Mouse (Mus musculus) megakaryocyte progenitor cell, adult 5-6 weeks (primary cell): ENCODE measurements around the gene Lzts2. TPM values are rescaled to one million over a fixed set of nuclear protein-coding genes. Genes with fewer than 3 reads are reported as not detected.
"Not testable (repeated sequence)": the region's sequence is repeated elsewhere in the genome, so short reads cannot be mapped to it uniquely, and the experiment has no call there.

Experiments used
- ATAC-seq: replicated peaks from 2 replicates; pipeline ENCODE4 v1.8.0; 2016; ENCODE audit warnings: mild to moderate bottlenecking, moderate TSS enrichment, inconsistent platforms; ENCODE audit not compliant: poor library complexity
- total RNA-seq, 2 experiments: library from RNA; stranded (forward) in 1 of 2; stranded (reverse) in 1 of 2; fragments of 157-497, 149-512 nt in 1 of 2; fragments of 200-1000 nt in 1 of 2; gene quantifications; 2 replicates each; pipeline versions ENCODE4 v1.2.3 to v1.2.4; 2015 to 2017

The Lzts2 gene
- total RNA-seq, 2 experiments from 2014 or later: 5.1 to 7.7 TPM

- no peak for ATAC-seq
Observed at GRCm38 (mm10) chr19:45024775-45025174, 10.6 kb downstream of the Lzts2 start.

- ATAC-seq: no peak
Observed at GRCm38 (mm10) chr19:45025937-45026568, 11.8 kb downstream of the Lzts2 start.

GRCm38 (mm10) chr19:45026958-45027670 is 12.9 kb downstream of the Lzts2 start:
- ATAC-seq: no peak

GRCm38 (mm10) chr19:45027848-45028247 is 13.6 kb downstream of the Lzts2 start:
- no peak for ATAC-seq

- no peak for ATAC-seq
Observed at GRCm38 (mm10) chr19:45028746-45029145, 14.5 kb downstream of the Lzts2 start.

- ATAC-seq: no peak
Observed at GRCm38 (mm10) chr19:45029571-45029970, 15.4 kb downstream of the Lzts2 start.

- ATAC-seq: peak; percentile 49
Observed at GRCm38 (mm10) chr19:45030111-45030510, 15.9 kb downstream of the Lzts2 start.

- peak; percentile 77 for ATAC-seq
Observed at GRCm38 (mm10) chr19:45030746-45031693, 16.8 kb downstream of the Lzts2 start.

GRCm38 (mm10) chr19:45031780-45032179 is 17.6 kb downstream of the Lzts2 start:
- ATAC-seq: peak; percentile 82

- peak; percentile 33; the same call in 1 of the 2 replicates for ATAC-seq
Observed at GRCm38 (mm10) chr19:45032570-45033332, 18.5 kb downstream of the Lzts2 start.

GRCm38 (mm10) chr19:45036867-45037266 is 22.7 kb downstream of the Lzts2 start:
- peak; percentile 84 for ATAC-seq

GRCm38 (mm10) chr19:45038198-45038597 is 24.0 kb downstream of the Lzts2 start:
- not testable (repeated sequence) for ATAC-seq

GRCm38 (mm10) chr19:45040214-45040613 is 26.0 kb downstream of the Lzts2 start:
- ATAC-seq: no peak

GRCm38 (mm10) chr19:45044389-45044927 is 30.2 kb downstream of the Lzts2 start:
- ATAC-seq: no peak

- ATAC-seq: no peak
Observed at GRCm38 (mm10) chr19:45045236-45045635, 31.0 kb downstream of the Lzts2 start.

GRCm38 (mm10) chr19:45045651-45046050 is 31.4 kb downstream of the Lzts2 start, which contains the start of gene Pdzd7:
Pdzd7 (minus strand) TSS chr19:45045717.
- ATAC-seq: no peak

GRCm38 (mm10) chr19:45046523-45047321 is 32.5 kb downstream of the Lzts2 start:
- peak; percentile 26; the same call in 1 of the 2 replicates for ATAC-seq

- peak; percentile 82 for ATAC-seq
Observed at GRCm38 (mm10) chr19:45047417-45047934, 33.3 kb downstream of the Lzts2 start, which contains the start of gene Sfxn3. Sfxn3 (plus strand) TSS chr19:45047503.
